Comparison of ENCODE assay signal across 18 mouse cellular contexts in genomic region chr9:97816143-97816805, GRCm38 (mm10).
"Had no signal": no experiment of that assay in that cellular context is flagged by ENCODE, and none has a peak within 500 bp of the region (broad histone marks: within the 10 kb centered on the region; RNA-seq: fewer than 3 reads in every experiment).

No protein-coding gene starts in this region.

- H3K9me3 ChIP-seq: heart, embryonic 10.5 days; heart, embryonic 12.5 days; hindbrain, embryonic 13.5 days; hindbrain, embryonic 15.5 days; limb, embryonic 13.5 days; limb, embryonic 15.5 days; liver, embryonic 12.5 days had no signal

- DNase-seq: gastrocnemius, postnatal 25 days; heart, postnatal 10 days; heart, postnatal 4 days; kidney, adult 11 months; kidney, adult 8-10 months; kidney, postnatal 25 days; layer of hippocampus, adult 9-11 months; layer of hippocampus, postnatal 36 days; left cerebral cortex, postnatal 4 days had no signal

- H3K27me3 ChIP-seq: heart, embryonic 12.5 days; hindbrain, embryonic 15.5 days; limb, embryonic 13.5 days; limb, embryonic 15.5 days; liver, embryonic 12.5 days had no signal

- H3K4me3 ChIP-seq: heart, embryonic 10.5 days; heart, embryonic 12.5 days; hindbrain, embryonic 13.5 days; hindbrain, embryonic 15.5 days; limb, embryonic 13.5 days; limb, embryonic 15.5 days; liver, embryonic 12.5 days had no signal

- H3K27ac ChIP-seq: heart, embryonic 10.5 days; hindbrain, embryonic 13.5 days; hindbrain, embryonic 15.5 days; hindbrain, postnatal 0 days; limb, embryonic 13.5 days; liver, embryonic 12.5 days; liver, embryonic 14.5 days had no signal

- H3K4me1 ChIP-seq: hindbrain, embryonic 15.5 days; liver, embryonic 12.5 days had no signal

- H3K36me3 ChIP-seq: heart, embryonic 10.5 days; heart, embryonic 12.5 days; hindbrain, embryonic 13.5 days; hindbrain, embryonic 15.5 days; limb, embryonic 13.5 days; limb, embryonic 15.5 days; liver, embryonic 12.5 days had no signal
